Mouse (Mus musculus) lung, postnatal 0 days (tissue): ENCODE results near the gene Mybl2.

Experiments used
- CTCF ChIP-seq: IDR thresholded peaks from 2 replicates; pipeline ENCODE4 v1.5.1; 2016; ENCODE audit warnings: antibody characterized with exemption, mild to moderate bottlenecking
- EP300 ChIP-seq: IDR thresholded peaks from 2 replicates; pipeline ENCODE4 v1.6.1; 2016; ENCODE audit warnings: antibody characterized with exemption, mild to moderate bottlenecking, control low read depth

GRCm38 (mm10) chr2:163051691-163052090 lies 2.8 kb upstream of the Mybl2 start:
- TF ChIP-seq CTCF (no peak), EP300 (no peak)
